Mouse (Mus musculus): ENCODE measurements around the gene Trim72. TPM values are rescaled to one million over a fixed set of nuclear protein-coding genes. Genes with fewer than 3 reads are reported as not detected.
"Not testable (repeated sequence)": the region's sequence is repeated elsewhere in the genome, so short reads cannot be mapped to it uniquely, and the experiment has no call there.

The Trim72 gene
- polyA plus RNA-seq, 1 experiment from 2014 or later, result not detected

GRCm38 (mm10) chr7:128023565-128023964 lies 19.8 kb downstream of the Trim72 start:
- no peak overlapping the region for H3K27ac ChIP-seq
- WGBS (ENCODE audit: missing documents), result 85% methylated on average over 4 of the region's 4 CpGs
- H3K36me3 ChIP-seq (ENCODE audit: inconsistent target), result no peaks in the 10 kb centered on the region

GRCm38 (mm10) chr7:128024364-128024763 lies 20.6 kb downstream of the Trim72 start:
- 89% methylated on average over 9 of the region's 9 CpGs for WGBS (ENCODE audit: missing documents)
- H3K79me2 ChIP-seq (ENCODE audit: inconsistent target), result no peaks in the 10 kb centered on the region
- H3K36me3 ChIP-seq (ENCODE audit: inconsistent target), result no peaks in the 10 kb centered on the region
- no peak overlapping the region for H3K4me3 ChIP-seq (ENCODE audit: inconsistent target)
- H3K27ac ChIP-seq, result no peak overlapping the region

More at GRCm38 (mm10) chr7:128023565-128023964, 19.8 kb downstream of the Trim72 start:
- no peaks in the 10 kb centered on the region for H3K79me2 ChIP-seq (ENCODE audit: inconsistent target)
- no peak overlapping the region for H3K4me3 ChIP-seq (ENCODE audit: inconsistent target)

- Histone ChIP-seq H3K4me3 (ENCODE audit: inconsistent target) (no peak overlapping the region), H3K27ac (no peak overlapping the region), H3K36me3 (ENCODE audit: inconsistent target) (no peaks in the 10 kb centered on the region), H3K79me2 (ENCODE audit: inconsistent target) (no peaks in the 10 kb centered on the region)
- WGBS (ENCODE audit: missing documents), result 73% methylated on average over 4 of the region's 4 CpGs
These were observed 21.2 kb downstream of the Trim72 start for GRCm38 (mm10) chr7:128024932-128025331.

- Histone ChIP-seq H3K27ac (no peak overlapping the region), H3K79me2 (ENCODE audit: inconsistent target) (no peaks in the 10 kb centered on the region), H3K4me3 (ENCODE audit: inconsistent target) (no peak overlapping the region), H3K36me3 (ENCODE audit: inconsistent target) (no peaks in the 10 kb centered on the region)
- 66% methylated on average over 4 of the region's 4 CpGs for WGBS (ENCODE audit: missing documents)
These were observed 21.6 kb downstream of the Trim72 start for GRCm38 (mm10) chr7:128025381-128025780.

- H3K27ac ChIP-seq, result no peak overlapping the region
- WGBS (ENCODE audit: missing documents), result 93% methylated on average over 8 of the region's 9 CpGs
- H3K36me3 ChIP-seq (ENCODE audit: inconsistent target), result no peaks in the 10 kb centered on the region
- H3K79me2 ChIP-seq (ENCODE audit: inconsistent target), result no peaks in the 10 kb centered on the region
- H3K4me3 ChIP-seq (ENCODE audit: inconsistent target), result no peak overlapping the region
These were observed 27.7 kb downstream of the Trim72 start for GRCm38 (mm10) chr7:128031403-128031976.

- Histone ChIP-seq H3K4me3 (ENCODE audit: inconsistent target) (no peak overlapping the region), H3K27ac (no peak overlapping the region), H3K36me3 (ENCODE audit: inconsistent target) (no peaks in the 10 kb centered on the region), H3K79me2 (ENCODE audit: inconsistent target) (no peaks in the 10 kb centered on the region)
- WGBS (ENCODE audit: missing documents), result 81% methylated on average over 5 of the region's 5 CpGs
These were observed 28.7 kb downstream of the Trim72 start for GRCm38 (mm10) chr7:128032290-128032988.

- Histone ChIP-seq H3K79me2 (ENCODE audit: inconsistent target) (no peaks in the 10 kb centered on the region), H3K4me3 (ENCODE audit: inconsistent target) (no peak overlapping the region), H3K27ac (no peak overlapping the region), H3K36me3 (ENCODE audit: inconsistent target) (no peaks in the 10 kb centered on the region)
- WGBS (ENCODE audit: missing documents), result 100% methylated on average over 3 of the region's 3 CpGs
These were observed 29.2 kb downstream of the Trim72 start for GRCm38 (mm10) chr7:128032989-128033293.

GRCm38 (mm10) chr7:128033616-128034015 lies 29.9 kb downstream of the Trim72 start:
- Histone ChIP-seq H3K79me2 (ENCODE audit: inconsistent target) (no peaks in the 10 kb centered on the region), H3K36me3 (ENCODE audit: inconsistent target) (no peaks in the 10 kb centered on the region), H3K27ac (no peak overlapping the region), H3K4me3 (ENCODE audit: inconsistent target) (no peak overlapping the region)
- 93% methylated on average over 4 of the region's 4 CpGs for WGBS (ENCODE audit: missing documents)

GRCm38 (mm10) chr7:128042161-128042820 lies 38.5 kb downstream of the Trim72 start:
- not testable (repeated sequence) for H3K4me3 ChIP-seq (ENCODE audit: inconsistent target); H3K36me3 ChIP-seq (ENCODE audit: inconsistent target); H3K79me2 ChIP-seq (ENCODE audit: inconsistent target); H3K27ac ChIP-seq
- WGBS (ENCODE audit: missing documents), result 30% methylated on average over 2 of the region's 15 CpGs

GRCm38 (mm10) chr7:128044142-128044785 lies 40.5 kb downstream of the Trim72 start:
- Histone ChIP-seq H3K36me3 (ENCODE audit: inconsistent target) (no peaks in the 10 kb centered on the region), H3K4me3 (ENCODE audit: inconsistent target) (no peak overlapping the region), H3K79me2 (ENCODE audit: inconsistent target) (no peaks in the 10 kb centered on the region), H3K27ac (no peak overlapping the region)
- WGBS (ENCODE audit: missing documents), result 61% methylated on average over 3 of the region's 4 CpGs

- no peaks in the 10 kb centered on the region for H3K36me3 ChIP-seq (ENCODE audit: inconsistent target)
These were observed 41.9 kb downstream of the Trim72 start for GRCm38 (mm10) chr7:128045640-128046039.

GRCm38 (mm10) chr7:128048819-128049218 lies 45.1 kb downstream of the Trim72 start:
- Histone ChIP-seq H3K4me3 (ENCODE audit: inconsistent target) (no peak overlapping the region; the same call in 1 of the 2 replicates), H3K27ac (peak overlapping the region; percentile 82), H3K36me3 (ENCODE audit: inconsistent target) (no peaks in the 10 kb centered on the region), H3K79me2 (ENCODE audit: inconsistent target) (no peaks in the 10 kb centered on the region)
- WGBS (ENCODE audit: missing documents), result 0% methylated on average over 4 of the region's 4 CpGs

More at GRCm38 (mm10) chr7:128045640-128046039, 41.9 kb downstream of the Trim72 start:
- Histone ChIP-seq H3K27ac (no peak overlapping the region), H3K79me2 (ENCODE audit: inconsistent target) (no peaks in the 10 kb centered on the region), H3K4me3 (ENCODE audit: inconsistent target) (no peak overlapping the region)
- 97% methylated on average over 2 of the region's 2 CpGs for WGBS (ENCODE audit: missing documents)

GRCm38 (mm10) chr7:128049254-128049653 lies 45.5 kb downstream of the Trim72 start:
- H3K27ac ChIP-seq, result peak overlapping the region; percentile 82
- H3K79me2 ChIP-seq (ENCODE audit: inconsistent target), result no peaks in the 10 kb centered on the region
- H3K36me3 ChIP-seq (ENCODE audit: inconsistent target), result no peaks in the 10 kb centered on the region
- no peak overlapping the region for H3K4me3 ChIP-seq (ENCODE audit: inconsistent target)
- WGBS (ENCODE audit: missing documents), result 0% methylated on average over 2 of the region's 2 CpGs

- Histone ChIP-seq H3K27ac (peak overlapping the region; percentile 82), H3K79me2 (ENCODE audit: inconsistent target) (no peaks in the 10 kb centered on the region), H3K4me3 (ENCODE audit: inconsistent target) (no peak overlapping the region), H3K36me3 (ENCODE audit: inconsistent target) (no peaks in the 10 kb centered on the region)
- WGBS (ENCODE audit: missing documents), result 10% methylated on average over 4 of the region's 4 CpGs
These were observed 47.0 kb downstream of the Trim72 start for GRCm38 (mm10) chr7:128050739-128051138.

GRCm38 (mm10) chr7:128053061-128053460 lies 49.3 kb downstream of the Trim72 start:
- peak overlapping the region; percentile 82 for H3K27ac ChIP-seq
- no peaks in the 10 kb centered on the region for H3K36me3 ChIP-seq (ENCODE audit: inconsistent target)
- H3K4me3 ChIP-seq (ENCODE audit: inconsistent target), result no peak overlapping the region
- no peaks in the 10 kb centered on the region for H3K79me2 ChIP-seq (ENCODE audit: inconsistent target)
- WGBS (ENCODE audit: missing documents), result 2% methylated on average over 5 of the region's 5 CpGs

Data from macrophage (primary cell).